Mouse (Mus musculus) liver, embryonic 16.5 days (tissue): ENCODE data around the gene Scarb1. TPM values are rescaled to one million over a fixed set of nuclear protein-coding genes. Genes with fewer than 3 reads are reported as not detected.

ENCODE experiments used
- ATAC-seq: fragments of 200-750 bp; cut with Nextera tagmentation; 2 replicates; pipeline ENCODE4 v1.8.0; 2017; ENCODE audit warnings: low read depth, mild to moderate bottlenecking, moderate number of reproducible peaks, moderate library complexity
- H3K27ac ChIP-seq: fragments of 300-500 bp; sonication (generic); 2 replicates; pipeline ENCODE4 v1.5.1; 2014; ENCODE audit warnings: mild to moderate bottlenecking, low read length
- H3K27me3 ChIP-seq: fragments of 300-500 bp; sonication (generic); 2 replicates; pipeline ENCODE4 v1.6.1; 2014; ENCODE audit warnings: low read depth, low read length, mixed read lengths; ENCODE audit not compliant: control insufficient read depth, insufficient read depth
- H3K36me3 ChIP-seq: fragments of 300-500 bp; sonication (generic); 2 replicates; pipeline ENCODE4 v1.6.1; 2014; ENCODE audit warnings: mild to moderate bottlenecking; ENCODE audit not compliant: control insufficient read depth, insufficient read depth
- H3K4me1 ChIP-seq: fragments of 300-500 bp; sonication (generic); 2 replicates; pipeline ENCODE4 v1.6.1; 2014; ENCODE audit warnings: low read depth, low read length, mixed read lengths; ENCODE audit not compliant: control insufficient read depth
- H3K4me2 ChIP-seq: fragments of 300-500 bp; sonication (generic); 2 replicates; pipeline ENCODE4 v1.6.1; 2014; ENCODE audit warnings: low read depth, low read length, mixed read lengths
- H3K4me3 ChIP-seq: fragments of 300-500 bp; sonication (generic); 2 replicates; pipeline ENCODE4 v1.5.1; 2014; ENCODE audit warnings: low read depth, mild to moderate bottlenecking, low read length
- H3K9ac ChIP-seq: fragments of 300-500 bp; sonication (generic); 2 replicates; pipeline ENCODE4 v1.6.1; 2014; ENCODE audit warnings: low read depth, low read length
- H3K9me3 ChIP-seq: fragments of 300-500 bp; sonication (generic); replicated peaks from 2 replicates; pipeline ENCODE4 v1.6.1; 2016; ENCODE audit warnings: low read length; ENCODE audit not compliant: control insufficient read depth
- WGBS: fragments of 180-500 bp; shearing (Covaris S2); extraction: QIAGEN DNeasy Blood & Tissue Kit; methylation state at CpG from one replicate; pipeline ENCODE4 v1.1.7; 2014; ENCODE audit not compliant: insufficient replicate concordance; 5-methylcytosine and 5-hydroxymethylcytosine counted together
- polyA plus RNA-seq: library from polyadenylated mRNA; unstranded; fragments of >200 nt; fragmentation: Nextera tagmentation; extraction: Ambion mirVana; gene quantifications from 2 replicates; pipeline ENCODE4 v1.2.1, GENCODE M21; 2015

The Scarb1 gene
- polyA plus RNA-seq, 1 experiment from 2014 or later = 89.5 TPM

DNA sequence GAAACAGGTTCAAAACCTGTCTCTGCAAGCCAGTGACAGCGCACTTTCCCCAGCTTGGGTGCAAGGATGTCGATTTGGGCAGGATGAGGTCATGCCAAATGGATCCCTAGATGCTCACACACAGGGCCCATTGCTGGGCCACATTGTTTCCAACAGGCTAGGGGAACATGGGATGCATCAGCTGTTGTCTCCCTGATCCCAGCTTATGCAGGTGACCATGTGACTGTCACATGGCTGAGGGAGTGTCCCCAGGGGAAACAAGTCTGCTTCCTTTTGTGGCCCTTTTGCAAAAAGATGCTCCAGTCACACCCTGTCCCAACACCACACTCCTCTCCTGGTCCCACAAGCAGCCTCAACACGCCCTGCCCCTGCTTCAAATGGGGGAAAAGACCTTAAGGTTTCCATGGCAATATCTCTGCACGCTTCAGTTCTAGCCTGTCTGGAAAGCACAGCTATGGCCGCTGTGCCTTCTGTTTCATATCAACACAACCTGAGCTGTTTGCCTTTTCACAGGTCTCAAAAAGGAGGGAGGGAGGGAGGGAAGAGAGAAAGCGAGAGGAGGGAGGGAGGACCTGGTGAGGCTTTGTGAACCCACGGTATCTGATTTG lies 14.1 kb upstream of the Scarb1 start:
- no peak for ATAC-seq
- H3K4me1 ChIP-seq = peaks cover 3% of the 10 kb centered on the region
- no peaks in the 10 kb centered on the region for H3K36me3 ChIP-seq
- no peaks in the 10 kb centered on the region for H3K9me3 ChIP-seq
- H3K27ac ChIP-seq = no peak overlapping the region
- no peak overlapping the region for H3K4me3 ChIP-seq
- no peaks in the 10 kb centered on the region for H3K27me3 ChIP-seq
- H3K4me2 ChIP-seq = no peak overlapping the region
- no peak overlapping the region for H3K9ac ChIP-seq
- 62% methylated on average over 7 of the region's 7 CpGs for WGBS

DNA sequence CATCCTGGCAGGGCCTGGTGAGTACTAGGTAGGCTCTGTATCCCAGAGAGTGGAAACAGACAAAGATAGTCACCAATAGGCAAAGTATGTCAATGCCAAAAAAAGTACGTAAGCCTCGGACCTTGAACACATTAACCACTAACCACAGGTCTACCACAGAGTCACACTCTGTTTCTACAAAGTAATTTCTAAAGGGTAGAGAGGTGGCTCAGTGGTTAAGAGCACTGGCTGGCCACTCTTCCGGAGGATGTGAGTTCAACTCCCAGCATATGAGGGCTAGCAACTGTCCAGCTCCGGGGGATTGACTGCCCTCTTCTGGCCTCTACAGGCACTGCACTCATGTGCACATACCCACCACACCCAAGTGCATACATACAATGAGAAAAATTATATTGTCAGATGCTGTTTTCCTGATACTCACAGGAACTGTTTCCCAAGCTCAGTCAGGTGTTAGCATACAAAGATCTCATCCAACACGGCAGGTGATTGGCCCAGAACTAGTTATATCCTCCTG lies 11.9 kb upstream of the Scarb1 start:
- Histone ChIP-seq H3K9ac (no peak overlapping the region), H3K9me3 (no peaks in the 10 kb centered on the region), H3K4me3 (no peak overlapping the region), H3K36me3 (no peaks in the 10 kb centered on the region), H3K4me2 (no peak overlapping the region), H3K27ac (no peak overlapping the region), H3K4me1 (peaks cover 8% of the 10 kb centered on the region), H3K27me3 (no peaks in the 10 kb centered on the region)
- 74% methylated on average over 5 of the region's 5 CpGs for WGBS
- ATAC-seq = no peak

DNA sequence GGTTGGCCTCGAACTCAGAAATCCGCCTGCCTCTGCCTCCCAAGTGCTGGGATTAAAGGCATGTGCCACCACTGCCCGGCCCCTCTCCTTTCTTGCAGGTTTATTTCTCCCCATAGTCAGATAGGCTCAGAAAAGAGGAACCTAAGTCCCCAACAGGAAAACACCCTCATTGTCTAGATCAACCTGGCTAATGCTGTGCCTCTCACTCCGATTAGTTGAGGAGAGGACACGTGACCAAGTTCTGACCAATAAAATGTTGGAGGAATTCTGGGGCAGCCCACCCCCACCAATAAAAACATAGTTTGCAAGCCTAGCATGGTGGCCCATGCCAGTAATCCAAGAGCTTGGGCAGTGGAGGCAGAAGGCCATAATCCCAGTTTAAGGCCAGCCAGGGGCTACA lies 11.0 kb upstream of the Scarb1 start:
- ATAC-seq = no peak
- Histone ChIP-seq H3K27ac (no peak overlapping the region), H3K4me3 (no peak overlapping the region), H3K4me1 (peaks cover 6% of the 10 kb centered on the region), H3K4me2 (no peak overlapping the region), H3K27me3 (no peaks in the 10 kb centered on the region), H3K9me3 (no peaks in the 10 kb centered on the region), H3K9ac (no peak overlapping the region), H3K36me3 (no peaks in the 10 kb centered on the region)
- 28% methylated on average over 5 of the region's 5 CpGs for WGBS

DNA sequence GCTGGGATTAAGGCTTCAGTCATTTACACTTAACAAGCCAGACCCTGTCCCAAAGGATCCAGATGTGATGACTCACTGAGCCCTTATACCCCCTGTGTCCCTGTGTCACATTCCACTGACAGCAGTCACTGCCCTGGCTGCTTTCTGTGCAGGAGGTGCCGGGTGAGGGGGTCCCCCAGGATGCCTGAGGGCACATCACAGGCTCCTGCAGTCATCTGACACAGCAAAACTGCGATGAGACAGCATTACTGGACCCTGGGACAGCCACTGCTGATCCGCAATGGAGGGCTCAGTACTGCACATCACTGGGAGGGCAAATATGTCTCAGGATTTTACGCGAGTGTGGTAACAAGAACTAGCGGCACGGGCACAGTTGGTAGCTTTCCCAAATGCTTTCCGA lies 10.2 kb upstream of the Scarb1 start:
- Histone ChIP-seq H3K4me1 (peaks cover 6% of the 10 kb centered on the region), H3K27me3 (no peaks in the 10 kb centered on the region), H3K27ac (no peak overlapping the region), H3K36me3 (no peaks in the 10 kb centered on the region), H3K4me2 (no peak overlapping the region), H3K9ac (no peak overlapping the region), H3K9me3 (no peaks in the 10 kb centered on the region), H3K4me3 (no peak overlapping the region)
- 73% methylated on average over 8 of the region's 8 CpGs for WGBS
- ATAC-seq = no peak

DNA sequence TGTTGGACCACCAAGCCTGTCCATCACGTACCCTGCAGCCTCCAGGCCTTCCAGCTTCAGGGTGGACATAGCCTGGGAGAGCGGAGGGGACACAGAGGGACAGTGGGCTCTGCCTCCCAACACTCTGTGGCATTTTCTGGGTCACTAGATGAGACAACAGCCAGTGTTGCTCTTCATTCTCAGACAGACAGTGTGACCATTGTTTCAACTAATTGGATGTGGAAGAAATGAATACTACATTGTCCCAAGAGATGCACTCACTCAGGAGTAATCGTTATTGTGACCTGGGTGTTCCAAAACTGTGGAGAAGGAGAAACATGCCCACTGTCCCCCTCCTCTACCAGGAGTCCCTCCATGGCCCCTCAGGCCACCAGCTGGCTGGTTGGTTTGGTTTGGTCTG lies 8.5 kb upstream of the Scarb1 start:
- Histone ChIP-seq H3K4me1 (peaks cover 6% of the 10 kb centered on the region), H3K36me3 (no peaks in the 10 kb centered on the region), H3K9me3 (no peaks in the 10 kb centered on the region), H3K4me2 (no peak overlapping the region), H3K27me3 (no peaks in the 10 kb centered on the region), H3K4me3 (no peak overlapping the region), H3K27ac (no peak overlapping the region), H3K9ac (no peak overlapping the region)
- WGBS = 75% methylated on average over 3 of the region's 3 CpGs
- ATAC-seq = no peak

DNA sequence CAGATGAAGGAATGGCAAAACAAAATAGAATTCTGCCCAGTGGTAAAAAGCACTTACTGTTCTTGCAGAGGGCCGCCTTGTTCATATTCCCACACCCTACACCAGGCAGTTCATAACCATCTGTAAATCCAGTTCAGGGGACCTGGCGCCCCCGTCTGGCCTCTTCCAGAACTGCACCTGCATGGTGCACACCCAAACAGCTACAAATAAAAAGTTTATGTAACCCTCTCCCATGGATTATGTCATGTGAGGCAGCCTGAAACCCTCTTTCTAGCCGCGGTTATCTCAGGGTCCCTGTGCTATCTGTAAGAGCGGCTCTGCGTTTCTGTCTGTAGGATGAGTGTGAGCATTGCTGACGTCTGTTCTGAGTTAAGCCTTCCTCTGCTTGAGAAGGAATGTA lies 7.6 kb upstream of the Scarb1 start:
- Histone ChIP-seq H3K9me3 (no peaks in the 10 kb centered on the region), H3K9ac (no peak overlapping the region), H3K4me1 (peaks cover 6% of the 10 kb centered on the region), H3K4me3 (no peak overlapping the region), H3K27me3 (no peaks in the 10 kb centered on the region), H3K27ac (no peak overlapping the region), H3K36me3 (no peaks in the 10 kb centered on the region), H3K4me2 (no peak overlapping the region)
- 12% methylated on average over 8 of the region's 8 CpGs for WGBS
- ATAC-seq = peak; percentile 56; the same call in 1 of the 2 replicates

DNA sequence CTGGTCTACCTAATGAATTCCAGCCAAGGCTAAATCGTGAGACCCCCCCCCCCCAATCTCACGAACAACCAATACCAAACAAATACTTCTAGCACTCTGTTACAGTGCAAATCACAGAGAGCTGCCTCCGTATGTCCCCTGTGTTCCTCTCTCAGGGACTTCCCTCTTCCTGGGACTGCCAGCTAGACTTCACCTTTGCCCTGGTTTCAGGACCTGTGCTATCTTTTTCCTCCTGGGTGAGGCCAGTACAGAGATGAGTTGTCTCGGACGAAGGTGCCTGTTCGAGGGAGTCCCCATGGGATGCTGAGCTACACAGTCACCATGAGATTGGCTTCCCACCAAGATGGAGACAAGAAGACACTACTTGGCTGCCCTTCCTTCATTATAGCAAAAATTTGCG lies 7.2 kb upstream of the Scarb1 start:
- Histone ChIP-seq H3K4me3 (no peak overlapping the region), H3K4me2 (no peak overlapping the region), H3K9ac (no peak overlapping the region), H3K9me3 (no peaks in the 10 kb centered on the region), H3K27me3 (no peaks in the 10 kb centered on the region), H3K4me1 (peaks cover 6% of the 10 kb centered on the region), H3K36me3 (no peaks in the 10 kb centered on the region), H3K27ac (no peak overlapping the region)
- 33% methylated on average over 7 of the region's 7 CpGs for WGBS
- ATAC-seq = 0 out of 2 replicates have a peak, but pooled peaks have one; percentile 38

DNA sequence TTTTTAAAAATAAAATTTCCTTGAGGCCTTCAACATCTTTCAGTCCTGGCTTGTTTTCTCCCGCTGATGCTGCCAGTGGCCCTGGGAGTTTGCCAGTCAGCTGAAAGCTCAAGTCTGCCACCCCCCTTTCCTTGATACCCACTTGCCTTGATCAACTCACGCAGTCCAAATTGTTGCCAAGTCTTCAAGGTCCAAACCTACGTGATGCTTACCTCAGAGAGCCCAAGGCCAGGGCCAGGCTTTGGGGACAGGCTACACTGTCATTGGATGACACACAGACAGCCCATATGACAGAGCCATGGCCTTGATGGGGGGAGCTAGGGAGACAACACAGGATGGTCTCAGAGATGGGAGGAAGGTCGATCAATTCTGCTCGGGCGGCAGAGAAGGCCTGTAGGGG lies 3.4 kb upstream of the Scarb1 start:
- 83% methylated on average over 6 of the region's 6 CpGs for WGBS
- no peak for ATAC-seq
- H3K4me2 ChIP-seq = no peak overlapping the region
- no peaks in the 10 kb centered on the region for H3K36me3 ChIP-seq
- peaks cover 31% of the 10 kb centered on the region for H3K4me1 ChIP-seq
- no peak overlapping the region for H3K9ac ChIP-seq
- no peak overlapping the region for H3K27ac ChIP-seq
- H3K4me3 ChIP-seq = no peak overlapping the region
- no peaks in the 10 kb centered on the region for H3K9me3 ChIP-seq
- H3K27me3 ChIP-seq = no peaks in the 10 kb centered on the region

DNA sequence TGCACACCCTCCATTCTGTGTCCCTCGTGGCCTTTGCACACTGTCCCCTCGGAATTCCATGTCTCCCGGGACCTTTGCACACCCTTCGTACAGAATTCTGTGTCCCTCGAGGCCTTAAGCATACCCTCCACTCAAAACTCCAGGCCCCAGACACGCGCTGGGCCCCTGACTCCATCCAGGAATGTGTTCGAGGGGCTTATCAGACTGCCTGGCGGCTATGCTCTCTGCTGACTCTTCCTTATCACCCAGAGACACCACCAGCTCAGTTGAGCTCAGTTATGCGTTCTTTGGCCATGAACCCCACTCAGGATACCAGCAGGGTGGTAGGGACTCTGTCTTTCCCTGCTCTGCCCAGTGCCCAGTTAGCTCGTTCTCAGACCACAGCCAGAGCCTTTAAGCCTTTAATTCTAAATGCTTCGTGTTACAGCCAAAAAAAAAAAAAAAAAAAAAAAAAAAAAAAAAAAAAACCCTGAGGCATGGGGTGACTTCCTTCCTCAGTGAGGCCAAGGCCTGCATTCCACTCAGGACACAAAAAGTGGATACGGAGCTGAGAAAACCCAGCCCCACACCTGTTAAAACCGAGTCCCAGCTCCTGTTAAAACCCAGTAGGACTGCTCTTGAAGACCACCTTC lies 681 bp upstream of the Scarb1 start:
- Histone ChIP-seq H3K4me3 (peak overlapping the region; percentile 90), H3K27me3 (no peaks in the 10 kb centered on the region), H3K9ac (peak overlapping the region; percentile 86), H3K36me3 (no peaks in the 10 kb centered on the region), H3K27ac (peak overlapping the region; percentile 92), H3K9me3 (no peaks in the 10 kb centered on the region), H3K4me1 (peaks cover 48% of the 10 kb centered on the region), H3K4me2 (peak overlapping the region; percentile 94)
- 15% methylated on average over 14 of the region's 14 CpGs for WGBS
- peak; percentile 75 for ATAC-seq
